Mouse (Mus musculus): ENCODE data around the gene Fndc3b. TPM values are rescaled to one million over a fixed set of nuclear protein-coding genes. Genes with fewer than 3 reads are reported as not detected.

The Fndc3b gene
- polyA plus RNA-seq, 1 experiment from 2014 or later, result 16.7 TPM

DNA sequence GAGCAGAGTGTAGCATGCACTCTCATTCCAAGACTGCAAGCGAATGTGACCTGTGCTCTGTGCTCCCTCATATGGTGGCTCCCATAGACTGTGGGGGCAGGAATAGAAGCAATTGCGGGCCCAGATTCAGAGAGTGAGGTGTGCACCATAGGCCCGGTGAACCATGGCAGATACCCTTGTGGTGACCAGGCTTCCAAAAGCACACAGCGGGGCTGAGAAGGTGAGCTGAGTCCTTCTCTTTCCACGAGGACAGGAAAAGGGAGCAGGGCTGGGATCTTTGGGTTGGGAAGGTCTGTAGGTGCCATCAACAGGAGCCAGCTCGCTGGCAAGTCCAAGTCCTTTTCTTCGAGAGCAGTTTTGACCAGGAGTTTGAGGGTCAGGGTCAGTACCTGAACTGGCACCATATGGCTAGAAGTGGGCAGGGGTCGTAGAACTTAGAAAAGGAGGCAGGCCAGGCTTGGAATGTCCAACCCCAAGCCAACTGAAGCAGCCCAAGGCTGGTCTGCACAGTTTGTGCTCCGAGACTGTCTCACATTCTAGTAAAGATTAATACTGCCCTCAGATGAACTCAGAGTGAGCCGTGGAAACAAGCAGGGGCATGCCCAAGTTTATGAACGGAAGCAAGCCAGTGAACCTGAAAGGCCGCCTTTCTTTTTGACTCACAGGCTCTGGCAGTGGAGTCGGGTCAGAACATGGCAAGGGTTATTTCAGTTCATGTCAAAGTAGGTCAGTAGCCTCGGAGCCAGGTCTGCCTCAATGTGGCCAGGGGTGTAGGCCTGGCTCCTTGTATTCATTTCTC is 237.1 kb downstream of the Fndc3b start:
- H3K4me3 ChIP-seq (ENCODE audit: inconsistent target), result no peak overlapping the region

DNA sequence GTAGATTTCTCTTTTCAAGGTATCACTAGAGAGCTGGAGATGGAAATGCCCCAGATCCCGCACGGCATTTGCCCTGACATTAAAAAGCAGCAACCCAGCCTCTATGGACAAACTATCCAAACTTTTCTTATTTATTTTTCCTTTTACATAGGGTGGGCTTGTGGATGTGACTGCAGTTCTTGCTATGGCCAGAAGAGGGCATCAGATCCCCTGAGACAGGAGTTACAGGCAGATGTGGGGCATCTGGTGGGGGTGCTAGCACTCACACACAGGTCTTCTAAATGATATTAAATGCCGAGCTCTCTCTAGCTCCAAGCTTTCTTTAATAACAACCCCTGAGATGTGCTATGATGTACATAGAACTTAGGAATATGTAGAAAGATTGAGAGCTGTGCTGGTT is 238.3 kb downstream of the Fndc3b start:
- Histone ChIP-seq H3K27ac (no peak overlapping the region), H3K79me2 (ENCODE audit: inconsistent target) (no peaks in the 10 kb centered on the region), H3K36me3 (ENCODE audit: inconsistent target) (peaks cover 28% of the 10 kb centered on the region; the same call in 1 of the 2 replicates), H3K4me3 (ENCODE audit: inconsistent target) (no peak overlapping the region)
- 97% methylated on average over 3 of the region's 3 CpGs for WGBS (ENCODE audit: missing documents)

More for the DNA sequence above, 237.1 kb downstream of the Fndc3b start:
- no peak overlapping the region for H3K27ac ChIP-seq
- 97% methylated on average over 14 of the region's 14 CpGs for WGBS (ENCODE audit: missing documents)
- peaks cover 18% of the 10 kb centered on the region; the same call in 1 of the 2 replicates for H3K36me3 ChIP-seq (ENCODE audit: inconsistent target)
- no peaks in the 10 kb centered on the region for H3K79me2 ChIP-seq (ENCODE audit: inconsistent target)

DNA sequence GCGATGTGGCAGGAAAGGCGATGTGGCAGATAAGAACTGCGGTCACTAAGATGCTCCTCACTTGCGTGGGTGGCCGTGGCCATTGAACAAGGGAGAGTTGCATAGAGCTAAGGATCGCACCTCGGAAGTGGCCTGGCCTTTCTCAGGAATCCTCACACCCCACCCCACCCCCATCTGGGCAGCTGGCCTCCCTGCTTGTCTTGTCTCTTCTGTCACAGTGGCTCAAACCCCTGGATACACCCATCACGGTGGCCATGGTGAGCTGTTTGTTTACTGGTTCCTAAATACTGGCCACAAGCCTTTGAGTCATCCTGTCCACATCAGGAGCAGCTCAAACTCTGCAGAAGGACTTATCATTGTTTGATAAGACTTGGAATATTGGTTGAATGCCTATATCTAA is 240.3 kb downstream of the Fndc3b start:
- H3K79me2 ChIP-seq (ENCODE audit: inconsistent target), result no peaks in the 10 kb centered on the region
- WGBS (ENCODE audit: missing documents), result 87% methylated on average over 8 of the region's 8 CpGs
- no peak overlapping the region for H3K4me3 ChIP-seq (ENCODE audit: inconsistent target)
- no peak overlapping the region for H3K27ac ChIP-seq
- peaks cover 29% of the 10 kb centered on the region; the same call in 1 of the 2 replicates for H3K36me3 ChIP-seq (ENCODE audit: inconsistent target)

DNA sequence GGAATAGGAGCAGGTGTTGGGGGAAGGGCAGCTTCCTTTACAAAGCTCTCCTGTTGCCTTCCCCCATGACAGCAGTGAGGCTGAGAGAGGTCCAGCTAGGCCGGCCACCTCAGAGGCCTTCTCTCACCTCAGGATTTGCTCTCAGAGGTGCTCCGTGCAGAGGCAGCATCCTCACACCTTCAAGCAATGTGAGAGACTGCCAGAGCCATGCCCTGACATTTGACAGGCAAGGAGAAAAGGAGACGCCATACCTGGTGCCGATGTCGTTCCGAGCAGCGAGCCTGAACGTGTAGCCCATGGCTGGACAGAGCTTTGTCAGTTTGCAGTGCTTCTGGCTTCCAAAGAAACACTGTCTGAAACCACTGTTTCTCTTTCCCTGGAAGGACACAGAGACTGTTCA is 241.1 kb downstream of the Fndc3b start:
- Histone ChIP-seq H3K79me2 (ENCODE audit: inconsistent target) (no peaks in the 10 kb centered on the region), H3K27ac (no peak overlapping the region), H3K4me3 (ENCODE audit: inconsistent target) (no peak overlapping the region), H3K36me3 (ENCODE audit: inconsistent target) (peaks cover 37% of the 10 kb centered on the region; the same call in 1 of the 2 replicates)
- WGBS (ENCODE audit: missing documents), result 98% methylated on average over 6 of the region's 8 CpGs

DNA sequence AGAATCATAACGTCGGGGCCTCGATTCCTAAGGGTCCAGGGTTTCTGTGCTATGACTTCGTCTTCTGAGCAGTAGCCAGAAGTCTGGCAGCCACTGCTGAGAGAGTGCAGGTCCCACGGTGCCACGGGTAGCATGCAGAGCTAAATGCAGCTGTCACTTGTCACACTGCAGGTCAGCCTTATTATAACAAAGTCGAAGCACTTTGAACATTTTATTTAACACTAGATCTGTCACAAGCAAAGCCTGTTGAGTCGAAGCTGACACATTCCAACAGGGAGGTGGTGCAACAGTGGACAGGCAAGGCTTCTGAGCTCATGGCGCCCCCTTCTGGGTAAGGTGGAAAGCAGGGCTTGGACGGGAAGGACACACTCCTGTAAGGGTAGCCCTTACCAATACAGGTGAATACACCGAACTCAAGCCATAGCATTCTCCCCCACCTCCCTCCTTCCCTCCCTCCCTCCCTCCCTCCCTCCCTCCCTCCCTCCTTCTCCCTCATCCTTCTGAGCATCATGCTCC is 243.5 kb downstream of the Fndc3b start:
- no peak overlapping the region for H3K27ac ChIP-seq
- H3K4me3 ChIP-seq (ENCODE audit: inconsistent target), result no peak overlapping the region
- peaks cover 48% of the 10 kb centered on the region for H3K36me3 ChIP-seq (ENCODE audit: inconsistent target)
- WGBS (ENCODE audit: missing documents), result 94% methylated on average over 9 of the region's 11 CpGs
- H3K79me2 ChIP-seq (ENCODE audit: inconsistent target), result no peaks in the 10 kb centered on the region

DNA sequence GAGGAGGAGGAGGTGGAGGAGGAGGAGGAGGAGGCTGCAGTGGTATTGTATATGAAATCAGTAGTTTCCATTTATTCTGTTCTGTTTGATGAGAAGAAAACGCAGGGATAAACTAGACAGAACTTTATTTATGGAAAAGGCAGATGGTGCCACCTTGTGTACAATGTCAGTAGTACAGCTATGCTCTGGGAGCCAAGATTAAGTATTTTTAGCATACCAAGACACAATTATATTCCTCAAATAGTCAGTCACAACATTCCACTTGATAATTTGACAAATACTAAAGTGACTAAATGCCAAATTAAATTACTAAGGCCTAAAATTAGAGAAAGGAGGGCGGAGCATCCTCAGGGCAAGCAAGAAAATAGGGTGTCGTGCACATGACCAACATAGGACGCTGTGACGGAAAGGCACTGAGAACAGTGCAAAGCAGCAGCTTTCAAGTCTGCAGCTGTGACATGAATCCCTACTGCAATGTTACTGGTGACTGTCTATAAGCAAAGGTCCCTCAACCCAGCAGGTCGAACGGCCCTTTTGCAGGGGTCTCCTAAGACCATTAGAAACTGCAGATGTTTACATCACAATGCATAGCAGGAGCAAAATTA is 244.7 kb downstream of the Fndc3b start:
- 87% methylated on average over 7 of the region's 7 CpGs for WGBS (ENCODE audit: missing documents)
- Histone ChIP-seq H3K79me2 (ENCODE audit: inconsistent target) (no peaks in the 10 kb centered on the region), H3K4me3 (ENCODE audit: inconsistent target) (no peak overlapping the region), H3K27ac (no peak overlapping the region), H3K36me3 (ENCODE audit: inconsistent target) (peaks cover 58% of the 10 kb centered on the region)

DNA sequence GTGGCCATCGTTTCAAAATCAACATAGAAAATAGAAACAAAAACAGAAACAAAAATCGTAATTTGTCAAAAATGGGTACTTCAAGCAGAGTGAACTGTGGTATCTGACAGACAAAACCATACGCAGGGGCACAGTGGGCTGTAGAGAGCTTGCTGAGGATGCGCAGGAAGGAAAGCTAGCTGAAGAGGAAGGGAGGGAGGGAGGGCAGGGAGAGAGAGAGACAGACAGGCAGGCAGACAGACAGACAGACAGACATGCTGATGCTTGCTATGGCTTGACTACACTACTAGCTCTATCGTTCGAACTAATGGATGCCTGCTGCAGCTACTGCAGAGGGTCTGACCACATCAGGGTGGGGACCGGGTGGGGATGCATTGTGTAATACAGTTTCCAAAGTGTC is 247.7 kb downstream of the Fndc3b start:
- Histone ChIP-seq H3K36me3 (ENCODE audit: inconsistent target) (peaks cover 61% of the 10 kb centered on the region), H3K27ac (no peak overlapping the region), H3K79me2 (ENCODE audit: inconsistent target) (no peaks in the 10 kb centered on the region), H3K4me3 (ENCODE audit: inconsistent target) (no peak overlapping the region)
- whole genome bisulfite sequencing (ENCODE audit: missing documents), result 90% methylated on average over 7 of the region's 7 CpGs

DNA sequence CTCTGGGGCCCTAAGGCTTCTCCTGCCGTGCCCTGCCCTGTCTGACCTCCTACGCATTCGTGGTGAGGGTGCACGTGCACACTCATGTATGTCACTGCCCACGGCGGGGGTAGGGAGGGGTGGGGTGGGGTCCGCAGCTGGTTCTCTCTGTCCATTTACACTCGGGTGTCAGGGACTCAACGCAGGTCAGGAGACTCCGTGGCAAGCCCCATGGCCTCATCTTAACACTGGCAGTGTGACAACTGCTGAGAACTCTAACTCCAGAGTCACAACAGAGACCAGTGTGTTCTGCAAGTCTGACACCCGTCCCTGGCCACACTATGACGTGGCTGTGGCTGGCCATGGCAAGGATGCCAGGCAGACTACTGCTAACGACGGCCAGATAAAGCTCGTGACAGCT is 248.2 kb downstream of the Fndc3b start:
- Histone ChIP-seq H3K79me2 (ENCODE audit: inconsistent target) (no peaks in the 10 kb centered on the region), H3K4me3 (ENCODE audit: inconsistent target) (no peak overlapping the region), H3K27ac (no peak overlapping the region), H3K36me3 (ENCODE audit: inconsistent target) (peaks cover 61% of the 10 kb centered on the region)
- 96% methylated on average over 13 of the region's 15 CpGs for WGBS (ENCODE audit: missing documents)

DNA sequence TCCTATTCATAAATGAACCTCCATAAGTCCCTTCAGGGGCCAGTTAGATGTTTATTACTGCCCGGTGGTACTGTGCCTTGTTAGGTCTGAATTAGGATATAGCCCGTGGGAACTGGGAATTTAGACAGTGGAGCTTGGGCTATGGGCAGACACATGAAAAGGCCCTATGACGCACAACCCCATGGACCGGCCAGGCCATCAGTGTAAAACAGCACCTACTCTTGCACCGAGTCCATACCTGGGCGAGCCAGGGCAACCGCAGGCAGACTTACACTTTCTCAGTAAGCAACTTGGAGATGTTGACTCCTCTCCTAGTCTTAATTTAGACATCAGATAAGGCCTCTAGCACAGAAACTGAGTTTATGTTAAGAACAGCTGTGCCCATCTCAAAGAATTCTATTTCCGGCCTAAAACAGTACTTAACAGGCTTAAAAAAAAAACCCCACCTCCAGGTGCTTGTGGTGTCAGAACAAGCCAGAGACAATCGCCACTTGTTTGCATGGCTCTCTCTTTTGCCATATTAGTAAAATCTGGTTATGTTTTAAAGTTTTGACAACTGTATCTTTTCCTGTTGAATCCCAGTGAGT is 248.7 kb downstream of the Fndc3b start:
- Histone ChIP-seq H3K4me3 (ENCODE audit: inconsistent target) (no peak overlapping the region), H3K27ac (no peak overlapping the region), H3K79me2 (ENCODE audit: inconsistent target) (no peaks in the 10 kb centered on the region), H3K36me3 (ENCODE audit: inconsistent target) (peaks cover 66% of the 10 kb centered on the region)
- 92% methylated on average over 9 of the region's 9 CpGs for WGBS (ENCODE audit: missing documents)

DNA sequence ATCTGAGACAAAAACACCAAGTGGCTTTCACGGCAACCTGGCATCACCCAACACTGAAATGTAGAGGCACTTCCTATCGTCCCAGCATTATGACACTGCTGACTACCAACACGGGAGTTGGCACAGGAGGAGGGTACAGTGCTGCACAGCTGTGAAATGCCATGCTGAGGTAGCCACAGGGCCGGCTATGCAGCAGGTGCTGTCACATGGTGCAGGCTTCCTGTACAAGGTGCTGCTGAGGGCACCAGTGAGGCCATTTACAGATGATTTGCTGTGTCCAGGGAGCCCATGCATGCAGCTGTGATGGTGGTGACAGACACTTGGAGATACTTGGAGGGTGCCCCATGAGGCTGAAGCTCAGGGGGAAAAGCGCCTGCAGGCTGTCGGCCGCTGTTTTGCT is 249.2 kb downstream of the Fndc3b start:
- H3K27ac ChIP-seq, result no peak overlapping the region
- H3K4me3 ChIP-seq (ENCODE audit: inconsistent target), result no peak overlapping the region
- no peaks in the 10 kb centered on the region for H3K79me2 ChIP-seq (ENCODE audit: inconsistent target)
- 91% methylated on average over 6 of the region's 7 CpGs for WGBS (ENCODE audit: missing documents)
- H3K36me3 ChIP-seq (ENCODE audit: inconsistent target), result peaks cover 71% of the 10 kb centered on the region

DNA sequence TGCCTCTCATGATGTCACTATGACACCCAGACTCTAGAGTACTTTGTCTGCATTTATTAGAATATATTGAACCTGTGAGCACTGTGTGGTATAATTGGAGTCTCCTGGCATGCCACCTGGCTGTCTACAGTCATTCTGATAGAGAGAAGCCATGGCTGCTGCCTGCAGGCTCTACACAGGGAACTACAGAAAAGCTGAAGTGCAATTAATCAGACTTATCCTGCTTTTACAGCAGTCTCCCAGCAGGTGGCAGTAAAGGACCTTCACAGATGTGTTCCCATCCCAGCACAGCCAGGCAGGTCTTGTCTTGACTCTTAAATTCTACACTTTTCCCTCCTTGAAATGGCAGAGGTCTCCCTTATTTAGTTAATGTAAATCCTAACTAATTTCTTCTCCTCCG is 250.1 kb downstream of the Fndc3b start:
- WGBS (ENCODE audit: missing documents), result 85% methylated on average over 1 of the region's 1 CpGs
- H3K27ac ChIP-seq, result no peak overlapping the region
- peaks cover 78% of the 10 kb centered on the region for H3K36me3 ChIP-seq (ENCODE audit: inconsistent target)
- H3K79me2 ChIP-seq (ENCODE audit: inconsistent target), result no peaks in the 10 kb centered on the region
- H3K4me3 ChIP-seq (ENCODE audit: inconsistent target), result no peak overlapping the region

DNA sequence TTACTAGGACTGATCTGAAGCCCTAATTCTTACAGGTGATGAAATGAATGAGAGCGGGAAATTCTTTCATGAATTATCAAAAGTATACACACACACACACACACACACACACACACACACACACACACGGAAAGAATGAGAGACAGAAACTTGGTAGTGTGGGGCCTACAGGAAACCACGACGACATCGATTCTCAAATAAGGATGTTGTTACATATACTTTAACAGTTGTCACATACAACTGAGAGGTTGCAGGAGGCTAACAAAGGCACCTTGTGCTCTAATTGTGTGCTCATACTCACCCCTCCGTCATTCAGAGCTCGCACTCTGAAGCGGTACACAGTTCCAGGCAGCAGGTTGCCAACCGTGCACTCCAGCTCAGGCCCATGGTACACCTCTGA is 252.7 kb downstream of the Fndc3b start:
- 72% methylated on average over 9 of the region's 9 CpGs for WGBS (ENCODE audit: missing documents)
- H3K27ac ChIP-seq, result no peak overlapping the region
- H3K79me2 ChIP-seq (ENCODE audit: inconsistent target), result no peaks in the 10 kb centered on the region
- H3K36me3 ChIP-seq (ENCODE audit: inconsistent target), result peaks cover 71% of the 10 kb centered on the region
- no peak overlapping the region for H3K4me3 ChIP-seq (ENCODE audit: inconsistent target)

DNA sequence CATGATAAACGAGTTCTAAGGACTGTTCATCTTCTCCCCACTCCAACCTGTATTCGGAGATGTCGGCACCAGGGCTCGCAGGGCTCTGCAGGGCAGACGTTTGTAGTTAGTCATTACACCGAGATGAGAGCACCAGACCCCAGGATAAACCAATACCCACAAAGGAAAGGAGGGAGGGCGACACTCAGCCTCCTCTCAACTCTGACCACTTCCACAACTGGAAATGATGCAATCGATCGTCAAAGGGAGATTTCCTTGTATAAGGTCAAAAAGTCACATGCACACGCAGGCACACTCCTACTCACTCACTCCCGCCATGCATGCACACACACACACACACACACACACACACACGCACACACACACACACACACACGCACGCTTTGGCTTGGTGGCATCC is 254.6 kb downstream of the Fndc3b start:
- H3K27ac ChIP-seq, result no peak overlapping the region
- no peak overlapping the region for H3K4me3 ChIP-seq (ENCODE audit: inconsistent target)
- WGBS (ENCODE audit: missing documents), result 72% methylated on average over 11 of the region's 14 CpGs
- H3K36me3 ChIP-seq (ENCODE audit: inconsistent target), result peaks cover 58% of the 10 kb centered on the region
- no peaks in the 10 kb centered on the region for H3K79me2 ChIP-seq (ENCODE audit: inconsistent target)

DNA sequence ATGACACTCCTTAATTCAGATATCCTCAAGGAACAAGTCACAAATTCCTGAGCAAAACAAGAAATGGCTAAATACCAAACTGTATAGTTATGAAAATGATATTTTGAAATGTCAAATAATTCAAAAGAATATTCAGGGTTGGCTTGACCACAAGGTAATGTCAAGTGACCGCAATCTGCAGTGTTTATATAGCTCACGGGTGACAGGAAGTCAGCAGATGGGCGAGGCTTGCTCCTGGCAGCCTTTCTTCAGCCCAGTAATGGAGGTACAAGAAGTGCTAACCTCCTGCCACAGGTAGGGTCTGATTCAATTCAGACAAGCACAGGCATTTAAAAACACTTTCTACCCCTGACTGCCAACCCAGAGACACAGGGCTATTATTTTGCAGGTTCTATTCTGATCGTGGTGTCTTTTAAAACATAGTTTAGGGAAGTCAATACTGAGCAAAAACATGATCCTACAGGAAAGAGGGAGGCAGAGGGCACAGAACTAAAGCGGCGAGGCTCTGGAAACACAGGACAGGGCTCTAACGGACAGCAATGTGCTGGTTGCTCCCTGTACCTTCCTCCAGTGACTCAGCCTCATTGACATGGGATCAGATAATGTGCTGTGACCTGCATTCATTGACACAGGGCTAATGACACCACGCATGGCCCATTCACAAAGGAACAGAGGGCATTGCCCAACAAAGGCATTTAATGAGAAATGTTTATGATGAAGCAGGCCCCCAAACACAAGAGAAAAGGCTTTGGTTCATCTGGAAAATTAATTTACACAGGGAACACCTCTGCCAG is 256.5 kb downstream of the Fndc3b start:
- 91% methylated on average over 8 of the region's 8 CpGs for WGBS (ENCODE audit: missing documents)
- Histone ChIP-seq H3K27ac (0 out of 2 replicates have a peak overlapping the region, but pooled peaks have one; percentile 21), H3K4me3 (ENCODE audit: inconsistent target) (no peak overlapping the region), H3K79me2 (ENCODE audit: inconsistent target) (no peaks in the 10 kb centered on the region), H3K36me3 (ENCODE audit: inconsistent target) (peaks cover 58% of the 10 kb centered on the region)
